ENCODE assay signal across 8 mouse cellular contexts in the genomic region with DNA sequence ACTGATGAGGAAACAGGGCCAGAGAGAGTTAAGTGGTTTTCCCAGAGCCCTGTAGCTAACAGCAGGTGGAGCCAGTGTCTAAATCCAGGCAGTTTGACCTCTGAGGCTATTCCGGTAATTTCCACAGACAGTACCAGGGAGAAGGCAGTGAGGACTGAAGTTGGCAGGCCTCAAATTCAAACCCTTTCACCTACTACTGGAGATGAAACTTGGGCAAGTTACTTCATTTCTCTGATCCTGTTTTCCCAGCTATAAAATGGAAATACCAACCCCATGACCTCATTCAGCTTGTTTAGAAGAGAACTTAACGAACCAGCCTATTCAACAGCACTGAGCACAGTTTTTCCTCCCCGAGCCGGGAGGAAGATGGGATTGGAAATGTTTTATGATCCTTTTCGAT. TPM values are rescaled to one million over a fixed set of nuclear protein-coding genes. Genes with fewer than 3 reads are reported as not detected.
DNase-seq lines count a peak whose midpoint lies in the region; ATAC-seq and TF ChIP-seq lines count a peak whose summit lies in the region.
"Had no signal": no experiment of that assay in that cellular context is flagged by ENCODE, and none has a peak within 500 bp of the region (broad histone marks: within the 10 kb centered on the region; RNA-seq: fewer than 3 reads in every experiment).

No protein-coding gene starts in this region.

- CTCF ChIA-PET in Patski (lab: Charles Lee), result interaction anchor here (0.9 to 4.6 kb wide), 36 partner anchors 10 to 201 kb away, joined by 3 to 72 read pairs (median 4); a partner anchor contains a TSS

- WGBS in hindbrain, embryonic 11.5 days, result 36% methylated on average over 5 of the region's 5 CpGs
- WGBS in midbrain, embryonic 16.5 days, result 10% methylated on average over 5 of the region's 5 CpGs

- H3K36me3 ChIP-seq in hindbrain, embryonic 11.5 days (ENCODE audit: control insufficient read depth, insufficient read depth, low read length), result no peaks in the 10 kb centered on the region
- no peaks in the 10 kb centered on the region for H3K36me3 ChIP-seq in midbrain, embryonic 16.5 days (ENCODE audit: control insufficient read depth, insufficient read depth, low read length)

- POLR2A ChIA-PET in Patski (lab: Charles Lee), result interaction anchor here (0.9 to 4.8 kb wide), 4 partner anchors 9 to 156 kb away, joined by 3 to 45 read pairs (median 4); a partner anchor contains a TSS

- H3K4me3 ChIP-seq in brown adipose tissue, adult 24 weeks (ENCODE audit: insufficient read depth, low read depth, low read length), result peak overlapping the region; percentile 42
- H3K4me3 ChIP-seq in hindbrain, embryonic 11.5 days (ENCODE audit: low read depth, low read length), result no peak overlapping the region
- no peak overlapping the region for H3K4me3 ChIP-seq in midbrain, embryonic 16.5 days (ENCODE audit: low read depth, low read length)

- H3K4me1 ChIP-seq in brown adipose tissue, adult 24 weeks (ENCODE audit: control insufficient read depth, insufficient read depth, insufficient read length, low read length), result peaks cover 16% of the 10 kb centered on the region
- peaks cover 2% of the 10 kb centered on the region; the same call in 1 of the 2 replicates for H3K4me1 ChIP-seq in hindbrain, embryonic 11.5 days (replicated peaks; ENCODE audit: control insufficient read depth, insufficient read depth, low read length)
- H3K4me1 ChIP-seq in midbrain, embryonic 16.5 days (ENCODE audit: control insufficient read depth, insufficient read depth, low read length), result peaks cover 14% of the 10 kb centered on the region

- no peaks in the 10 kb centered on the region for H3K9me3 ChIP-seq in hindbrain, embryonic 11.5 days (ENCODE audit: control insufficient read depth, low read length)
- no peaks in the 10 kb centered on the region for H3K9me3 ChIP-seq in midbrain, embryonic 16.5 days (replicated peaks; ENCODE audit: control insufficient read depth, low read length, poor library complexity, severe bottlenecking)

- in situ Hi-C loops in Patski (cut with MboI; ENCODE audit: low pct_unique_long_range_greater_than_20kb), result loop anchor here (5.0 to 25.0 kb wide), 2 partner anchors 97 to 642 kb away; no protein-coding TSS in a partner anchor

- peak; percentile 92 for ATAC-seq in Patski
- no peak for ATAC-seq in hindbrain, embryonic 11.5 days (ENCODE audit: low FRiP score)
- ATAC-seq in midbrain, embryonic 16.5 days, result peak; percentile 30; the same call in 1 of the 2 replicates

- peak; percentile 97 for TF ChIP-seq CTCF in Patski (IDR thresholded peaks at IDR 0.05)

- H3K9ac ChIP-seq in hindbrain, embryonic 11.5 days (ENCODE audit: low read depth, low read length), result no peak overlapping the region
- no peak overlapping the region for H3K9ac ChIP-seq in midbrain, embryonic 16.5 days (ENCODE audit: low read depth, low read length)

- H3K27ac ChIP-seq in brown adipose tissue, adult 24 weeks (replicated peaks; ENCODE audit: low read depth, low read length), result peak overlapping the region; percentile 97
- H3K27ac ChIP-seq in hindbrain, embryonic 11.5 days (ENCODE audit: low read depth, low read length), result no peak overlapping the region
- H3K27ac ChIP-seq in midbrain, embryonic 16.5 days (ENCODE audit: low read length), result peak overlapping the region; percentile 73; the same call in 1 of the 2 replicates

- H3K4me2 ChIP-seq in hindbrain, embryonic 11.5 days (replicated peaks; ENCODE audit: low read depth, low read length), result no peak overlapping the region
- no peak overlapping the region; the same call in 1 of the 2 replicates for H3K4me2 ChIP-seq in midbrain, embryonic 16.5 days (ENCODE audit: low read length)

- no peaks in the 10 kb centered on the region for H3K27me3 ChIP-seq in Patski
- H3K27me3 ChIP-seq in hindbrain, embryonic 11.5 days (ENCODE audit: control insufficient read depth, insufficient read depth, low read length), result no peaks in the 10 kb centered on the region
- no peaks in the 10 kb centered on the region for H3K27me3 ChIP-seq in midbrain, embryonic 16.5 days (ENCODE audit: control insufficient read depth, insufficient read depth, low read depth, low read length)

- peak; percentile 91 for DNase-seq in Patski (ENCODE audit: low read depth, low spot score)
- DNase-seq in frontal cortex, postnatal 36 days (ENCODE audit: low spot score in 2 of 2), result peak; percentile 33 to 48
- peak; percentile 47 for DNase-seq in hindbrain, embryonic 11.5 days (ENCODE audit: low spot score)
- DNase-seq in left cerebral cortex, postnatal 14 days (ENCODE audit: low spot score in 2 of 2), result peak; percentile 19 to 38
- no peak for DNase-seq in spleen, adult 12 weeks (ENCODE audit: low spot score)

- intact Hi-C loops in left cerebral cortex, postnatal 14 days (cut with DNase I), result loop anchor here (1.0 to 2.0 kb wide), 2 partner anchors 105 to 154 kb away; a partner anchor contains a TSS

RNA-seq across cellular contexts. Expression of a gene that starts 45.2 kb away (rescaled TPM):
- polyA plus RNA-seq in Patski (2021), result 0.06 TPM
- polyA plus RNA-seq in brown adipose tissue, adult 24 weeks (2012; ENCODE audit: insufficient read depth, insufficient read length, missing spikeins), result not detected in 2 replicates
- polyA plus RNA-seq in hindbrain, embryonic 11.5 days (2014; fragmentation: Nextera tagmentation; extraction: Ambion mirVana), result 0.20 TPM in 1 of 2 replicates, not detected in the other
- total RNA-seq in left cerebral cortex, postnatal 14 days (2021), result not detected
- polyA plus RNA-seq in midbrain, embryonic 16.5 days (2015; fragmentation: Nextera tagmentation; extraction: Ambion mirVana), result not detected in 2 replicates
- polyA plus RNA-seq: frontal cortex, adult 2 months had no signal
